Mouse (Mus musculus): ENCODE results near the gene Gm10188.

- TF ChIP-seq GATA1 (IDR thresholded peaks at IDR 0.05; ENCODE audit: borderline replicate concordance, low read length) (no peak), FLI1 (IDR thresholded peaks at IDR 0.05; ENCODE audit: low read length) (no peak)
These were observed 38.3 kb downstream of the Gm10188 start, which contains the start of the genes Lemd1 and AC124108.1 for GRCm38 (mm10) chr1:132191093-132191785.

Measured in megakaryocyte, embryonic 14.5 days (primary cell).